ENCODE assay signal across 21 mouse cellular contexts in the genomic region with DNA sequence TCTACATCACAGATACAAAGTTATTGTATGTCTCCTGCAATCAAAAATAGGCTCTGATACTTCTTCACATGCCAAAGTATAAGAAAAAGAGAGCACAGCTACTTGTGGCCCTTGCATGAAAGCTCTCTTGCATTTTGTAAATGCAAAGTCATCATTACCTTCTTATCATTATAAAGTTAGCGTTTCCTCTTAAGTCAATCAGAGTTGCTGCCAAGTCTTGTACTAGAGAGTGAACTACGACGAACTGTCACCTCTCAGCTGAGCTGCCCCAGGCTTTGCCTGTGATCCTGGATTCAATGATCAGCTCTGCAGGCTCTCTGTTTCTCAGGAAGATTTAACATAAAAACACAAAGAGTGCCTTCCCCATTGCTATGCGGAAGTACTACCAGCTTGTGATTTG.
"Had no signal": no experiment of that assay in that cellular context is flagged by ENCODE, and none has a peak within 500 bp of the region (broad histone marks: within the 10 kb centered on the region; RNA-seq: fewer than 3 reads in every experiment).

No protein-coding gene starts in this region.

- H3K27ac ChIP-seq: kidney, postnatal 0 days; layer of hippocampus, adult 2 months; liver, embryonic 12.5 days; liver, embryonic 15.5 days; macrophage; midbrain, embryonic 12.5 days; midbrain, embryonic 15.5 days; neural tube, embryonic 12.5 days; neural tube, embryonic 15.5 days; stomach, postnatal 0 days had no signal

- H3K4me2 ChIP-seq: liver, embryonic 12.5 days; liver, embryonic 15.5 days; midbrain, embryonic 12.5 days; midbrain, embryonic 15.5 days; neural tube, embryonic 12.5 days; neural tube, embryonic 15.5 days had no signal

- H3K9me3 ChIP-seq: liver, embryonic 12.5 days; liver, embryonic 15.5 days; megakaryocyte, embryonic 14.5 days; midbrain, embryonic 12.5 days; midbrain, embryonic 15.5 days; neural tube, embryonic 12.5 days; neural tube, embryonic 15.5 days had no signal

- H3K9ac ChIP-seq: liver, embryonic 12.5 days; liver, embryonic 15.5 days; midbrain, embryonic 12.5 days; midbrain, embryonic 15.5 days; neural tube, embryonic 12.5 days; neural tube, embryonic 15.5 days had no signal

- H3K36me3 ChIP-seq: liver, embryonic 12.5 days; liver, embryonic 15.5 days; midbrain, embryonic 12.5 days; midbrain, embryonic 15.5 days; neural tube, embryonic 12.5 days; neural tube, embryonic 15.5 days had no signal

- H3K27me3 ChIP-seq: liver, embryonic 12.5 days; liver, embryonic 15.5 days; midbrain, embryonic 15.5 days; neural tube, embryonic 12.5 days; neural tube, embryonic 15.5 days had no signal

- ATAC-seq: intestine, postnatal 0 days; liver, embryonic 12.5 days; midbrain, embryonic 15.5 days had no signal

- H3K4me3 ChIP-seq: layer of hippocampus, adult 2 months; liver, embryonic 12.5 days; liver, embryonic 15.5 days; megakaryocyte, embryonic 14.5 days; midbrain, embryonic 12.5 days; midbrain, embryonic 15.5 days; neural tube, embryonic 12.5 days; neural tube, embryonic 15.5 days had no signal

- DNase-seq: kidney, adult 2 months; kidney, postnatal 25 days; layer of hippocampus, adult 9-11 months; lung, adult 18-20 months; right cerebral cortex, adult 18-20 months; right cerebral cortex, postnatal 14 days; right cerebral cortex, postnatal 4 days; thymus, adult 2 months; thymus, postnatal 14 days had no signal
